Mouse (Mus musculus) myocyte (in vitro differentiated cells): ENCODE data around the gene Prkcb.

Experiments
- CEBPB ChIP-seq: IDR thresholded peaks from 2 replicates; pipeline ENCODE4 v1.6.1; 2011; ENCODE audit warnings: mild to moderate bottlenecking, moderate library complexity; ENCODE audit not compliant: poor library complexity, insufficient read depth, severe bottlenecking
- MAX ChIP-seq: IDR thresholded peaks from one replicate; pipeline ENCODE4 v1.6.1; 2011; ENCODE audit warnings: low read depth, mild to moderate bottlenecking, control low read depth
- POLR2A ChIP-seq: IDR thresholded peaks from one replicate; pipeline ENCODE4 v1.6.1; 2011; ENCODE audit warnings: low read depth, mild to moderate bottlenecking, control low read depth, moderate library complexity; ENCODE audit not compliant: insufficient read length
- SRF ChIP-seq: IDR thresholded peaks from one replicate; pipeline ENCODE4 v1.6.1; 2011; ENCODE audit warnings: low read depth; ENCODE audit not compliant: control insufficient read depth, insufficient read length
- TCF12 ChIP-seq: IDR thresholded peaks from one replicate; pipeline ENCODE4 v1.6.1; 2011; ENCODE audit warnings: mild to moderate bottlenecking, control low read depth; ENCODE audit not compliant: poor library complexity, insufficient read depth, severe bottlenecking
- USF1 ChIP-seq: IDR thresholded peaks from one replicate; pipeline ENCODE4 v1.6.1; 2011; ENCODE audit warnings: low read depth, mild to moderate bottlenecking, control low read depth, moderate library complexity

DNA sequence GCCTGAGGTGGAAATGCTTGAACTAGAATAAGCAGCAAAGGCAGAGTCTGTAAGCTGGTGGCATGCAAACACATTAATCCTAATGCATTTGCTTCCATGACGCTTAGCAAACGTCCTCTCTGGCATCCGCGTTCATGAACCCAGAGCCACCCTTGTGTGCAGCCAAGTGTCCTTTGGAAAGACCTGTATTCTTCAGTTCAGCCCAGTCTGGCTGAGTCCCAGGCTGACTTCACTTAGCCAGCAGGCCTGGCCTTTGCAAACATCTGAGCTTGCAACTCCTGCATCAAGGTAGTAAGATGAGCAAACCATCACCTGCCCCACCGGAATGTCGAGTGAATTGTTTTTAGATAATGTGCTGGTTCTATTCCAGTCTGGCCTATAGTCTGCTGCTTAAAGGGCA, 126.1 kb downstream of the Prkcb start:
- no peak for TF ChIP-seq CEBPB
- TF ChIP-seq MAX, result no peak
- TF ChIP-seq POLR2A, result no peak
- TF ChIP-seq SRF, result no peak
- TF ChIP-seq USF1, result no peak
- no peak for TF ChIP-seq TCF12
